Mouse (Mus musculus) myocyte (in vitro differentiated cells): ENCODE results near the gene Lrrc4.

ENCODE experiments used
- E2F4 ChIP-seq: IDR thresholded peaks from one replicate; pipeline ENCODE4 v1.6.1; 2011; ENCODE audit warnings: mild to moderate bottlenecking, control low read depth, moderate library complexity; ENCODE audit not compliant: insufficient read depth
- MAX ChIP-seq: IDR thresholded peaks from one replicate; pipeline ENCODE4 v1.6.1; 2011; ENCODE audit warnings: low read depth, mild to moderate bottlenecking, control low read depth
- MYOD1 ChIP-seq, 3 experiments: IDR thresholded peaks; one replicate each; pipeline ENCODE4 v1.6.1; 2011; ENCODE audit warnings: control low read depth in 2 of 3, low read depth in 2 of 3, mild to moderate bottlenecking in 2 of 3, moderate library complexity in 1 of 3; ENCODE audit not compliant: insufficient read length in 2 of 3, control insufficient read depth in 1 of 3
- MYOG ChIP-seq, 3 experiments: IDR thresholded peaks; one replicate each; pipeline ENCODE4 v1.6.1; 2011; ENCODE audit warnings: control low read depth in 2 of 3, low read depth in 2 of 3, mild to moderate bottlenecking in 2 of 3; ENCODE audit not compliant: insufficient read length in 2 of 3, control insufficient read depth in 1 of 3, insufficient read depth in 1 of 3
- POLR2A ChIP-seq: IDR thresholded peaks from one replicate; pipeline ENCODE4 v1.6.1; 2011; ENCODE audit warnings: low read depth, mild to moderate bottlenecking, control low read depth, moderate library complexity; ENCODE audit not compliant: insufficient read length
- POLR2AphosphoS2 ChIP-seq: IDR thresholded peaks from one replicate; pipeline ENCODE4 v1.6.1; 2011; ENCODE audit warnings: low read depth, control low read depth; ENCODE audit not compliant: insufficient read length
- REST ChIP-seq: IDR thresholded peaks from one replicate; pipeline ENCODE4 v1.6.1; 2011; ENCODE audit warnings: mild to moderate bottlenecking, control low read depth, moderate library complexity; ENCODE audit not compliant: insufficient read depth, insufficient read length
- TCF12 ChIP-seq: IDR thresholded peaks from one replicate; pipeline ENCODE4 v1.6.1; 2011; ENCODE audit warnings: mild to moderate bottlenecking, control low read depth; ENCODE audit not compliant: poor library complexity, insufficient read depth, severe bottlenecking
- TCF3 ChIP-seq: IDR thresholded peaks from one replicate; pipeline ENCODE4 v1.6.1; 2011; ENCODE audit warnings: low read depth, control low read depth; ENCODE audit not compliant: insufficient read length
- USF1 ChIP-seq: IDR thresholded peaks from one replicate; pipeline ENCODE4 v1.6.1; 2011; ENCODE audit warnings: low read depth, mild to moderate bottlenecking, control low read depth, moderate library complexity

DNA sequence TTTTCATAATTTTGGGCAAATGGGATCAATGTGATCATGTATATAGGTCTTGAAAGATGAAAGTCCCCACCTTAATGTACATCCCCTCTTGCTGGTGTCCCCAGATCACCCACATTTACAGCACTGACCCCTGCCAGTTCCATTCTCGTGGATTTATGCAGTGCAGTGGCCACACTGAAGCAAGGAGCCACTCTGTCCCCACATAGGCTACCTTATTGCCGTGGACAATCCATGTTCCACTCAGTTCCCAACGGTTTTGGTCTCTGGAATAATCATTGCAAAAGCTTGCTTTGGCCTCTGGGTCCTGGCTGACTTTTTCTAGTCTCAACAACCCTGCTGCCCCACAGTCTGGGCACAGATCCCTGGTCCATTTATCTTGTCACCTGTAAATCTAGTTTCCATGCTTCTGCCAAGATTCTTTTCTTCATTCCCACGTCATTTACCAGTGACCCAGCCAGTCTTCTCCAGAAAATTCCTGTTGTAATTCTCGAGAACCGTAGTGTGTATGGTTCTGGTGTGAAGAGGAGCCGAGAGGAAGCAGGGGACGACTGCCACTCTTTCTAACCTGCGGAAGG is 18.9 kb upstream of the Lrrc4 start:
- TF ChIP-seq POLR2A (no peak), E2F4 (no peak), TCF12 (no peak), MYOD1 (IDR thresholded peaks at IDR 0.05; ENCODE audit: control insufficient read depth in 1 of 3, insufficient read length in 2 of 3, low read depth in 2 of 3) (no peak), MAX (no peak), MYOG (IDR thresholded peaks at IDR 0.05; ENCODE audit: control insufficient read depth in 1 of 3, insufficient read depth in 1 of 3, insufficient read length in 2 of 3, low read depth in 2 of 3) (no peak), POLR2AphosphoS2 (no peak), TCF3 (no peak), USF1 (no peak), REST (no peak)
